Mouse (Mus musculus) liver, embryonic 13.5 days (tissue): ENCODE measurements around the gene Platr25. TPM values are rescaled to one million over a fixed set of nuclear protein-coding genes. Genes with fewer than 3 reads are reported as not detected.
"Not testable (repeated sequence)": the region's sequence is repeated elsewhere in the genome, so short reads cannot be mapped to it uniquely, and the experiment has no call there.

Experiments
- ATAC-seq: fragments of 200-750 bp; cut with Nextera tagmentation; 2 replicates; pipeline ENCODE4 v1.8.0; 2017; ENCODE audit warnings: low read depth, mild to moderate bottlenecking, moderate number of reproducible peaks, moderate library complexity
- DNase-seq: peaks from one replicate; pipeline ENCODE4 v3.0.0; 2022
- H3K27ac ChIP-seq: fragments of 300-500 bp; sonication (generic); 2 replicates; pipeline ENCODE4 v1.5.1; 2015; ENCODE audit warnings: moderate library complexity, mild to moderate bottlenecking, inconsistent platforms
- H3K27me3 ChIP-seq: fragments of 300-500 bp; sonication (generic); 2 replicates; pipeline ENCODE4 v1.6.1; 2015; ENCODE audit warnings: mild to moderate bottlenecking, inconsistent platforms
- H3K36me3 ChIP-seq: fragments of 300-500 bp; sonication (generic); 2 replicates; pipeline ENCODE4 v1.6.1; 2015; ENCODE audit warnings: mild to moderate bottlenecking, inconsistent platforms
- H3K4me1 ChIP-seq: fragments of 300-500 bp; sonication (generic); replicated peaks from 2 replicates; pipeline ENCODE4 v1.6.1; 2015; ENCODE audit warnings: inconsistent platforms
- H3K4me2 ChIP-seq: fragments of 300-500 bp; sonication (generic); 2 replicates; pipeline ENCODE4 v1.6.1; 2015; ENCODE audit warnings: inconsistent platforms, mild to moderate bottlenecking, moderate library complexity
- H3K4me3 ChIP-seq: fragments of 300-500 bp; sonication (generic); replicated peaks from 2 replicates; pipeline ENCODE4 v1.5.1; 2015; ENCODE audit warnings: mild to moderate bottlenecking, inconsistent platforms
- H3K9ac ChIP-seq: fragments of 300-500 bp; sonication (generic); 2 replicates; pipeline ENCODE4 v1.6.1; 2015; ENCODE audit warnings: mild to moderate bottlenecking, inconsistent platforms
- H3K9me3 ChIP-seq: fragments of 300-500 bp; sonication (generic); replicated peaks from 2 replicates; pipeline ENCODE4 v1.6.1; 2016; ENCODE audit warnings: inconsistent platforms
- WGBS: fragments of 180-500 bp; shearing (Covaris S2); methylation state at CpG from one replicate; pipeline ENCODE4 v1.1.7; 2015; ENCODE audit not compliant: insufficient replicate concordance; 5-methylcytosine and 5-hydroxymethylcytosine counted together
- polyA plus RNA-seq: library from polyadenylated mRNA; unstranded; fragments of >200 nt; fragmentation: Nextera tagmentation; extraction: Ambion mirVana; gene quantifications from 2 replicates; pipeline ENCODE4 v1.2.1, GENCODE M21; 2015

Gene Platr25
- polyA plus RNA-seq = 5.4 and 6.3 TPM in 2 replicates

DNA sequence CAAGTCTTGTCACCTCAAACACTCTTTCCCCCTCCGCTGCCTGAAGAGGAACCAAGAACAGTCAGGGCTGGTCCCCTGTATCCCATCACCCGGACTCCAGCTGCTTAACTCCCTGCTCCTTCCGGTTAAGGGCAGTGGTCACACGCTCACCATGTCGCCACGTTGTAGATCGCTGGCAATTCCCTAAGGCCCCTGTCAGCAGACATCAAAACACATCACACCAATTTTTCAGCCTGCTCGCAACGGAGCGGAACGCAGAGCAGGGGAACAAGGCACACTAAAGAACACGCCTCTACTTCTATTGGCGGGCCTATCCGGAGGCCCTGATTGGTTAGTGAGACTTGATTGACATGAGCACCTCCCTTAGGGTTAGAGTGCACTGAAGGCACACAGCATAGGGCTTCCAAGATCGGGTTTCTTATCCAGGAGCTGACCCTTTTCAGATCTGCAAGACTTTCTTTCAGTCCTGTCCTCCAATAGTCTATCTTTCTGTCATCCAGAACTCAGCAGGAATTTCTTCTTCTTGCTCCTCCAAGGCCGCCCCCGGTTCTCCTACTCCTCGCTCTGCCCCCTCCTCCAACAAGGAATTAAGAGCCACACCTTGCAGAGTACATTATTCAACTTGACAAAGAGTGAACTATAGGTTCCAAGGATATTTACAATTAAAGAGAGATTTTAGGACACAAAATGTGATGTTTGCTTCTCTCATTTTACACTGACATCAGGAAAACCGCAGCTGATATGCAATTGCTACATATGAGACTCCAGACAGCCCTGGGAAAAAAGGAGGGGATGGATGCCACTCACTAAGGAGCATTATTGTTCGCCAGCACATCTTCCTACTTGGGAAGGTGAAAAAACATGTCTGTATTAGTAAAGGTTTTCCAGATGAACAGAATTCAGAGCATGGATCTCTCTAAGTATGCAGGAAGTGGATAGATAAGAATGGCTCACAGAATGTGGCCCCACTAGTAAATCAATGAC lies at the start of gene Platr25:
Gene Platr25, minus strand, starts transcription at position 278 of the 984 bp plus-strand sequence.
- H3K9ac ChIP-seq = peak within 1 kb of the TSS; percentile 71
- 8% methylated on average over 20 of the region's 20 CpGs for WGBS
- peak; percentile 100 for ATAC-seq

GRCm38 (mm10) chr13:62807981-62808380 lies 47.5 kb upstream of the Platr25 start:
- H3K4me3 ChIP-seq, H3K27me3 ChIP-seq, H3K9me3 ChIP-seq, DNase-seq, ATAC-seq, H3K27ac ChIP-seq, H3K36me3 ChIP-seq, H3K4me1 ChIP-seq, H3K9ac ChIP-seq, H3K4me2 ChIP-seq: not testable (repeated sequence)
- 70% methylated on average over 6 of the region's 6 CpGs for WGBS

More for the DNA sequence above, at the start of gene Platr25:
- H3K4me1 ChIP-seq = peaks cover 11% of the 10 kb centered on the region
- DNase-seq = peak; percentile 79
- not testable (repeated sequence) for H3K27ac ChIP-seq, H3K27me3 ChIP-seq, H3K9me3 ChIP-seq, H3K36me3 ChIP-seq
- peak within 1 kb of the TSS; percentile 63 for H3K4me3 ChIP-seq
- peak within 1 kb of the TSS; percentile 72 for H3K4me2 ChIP-seq

DNA sequence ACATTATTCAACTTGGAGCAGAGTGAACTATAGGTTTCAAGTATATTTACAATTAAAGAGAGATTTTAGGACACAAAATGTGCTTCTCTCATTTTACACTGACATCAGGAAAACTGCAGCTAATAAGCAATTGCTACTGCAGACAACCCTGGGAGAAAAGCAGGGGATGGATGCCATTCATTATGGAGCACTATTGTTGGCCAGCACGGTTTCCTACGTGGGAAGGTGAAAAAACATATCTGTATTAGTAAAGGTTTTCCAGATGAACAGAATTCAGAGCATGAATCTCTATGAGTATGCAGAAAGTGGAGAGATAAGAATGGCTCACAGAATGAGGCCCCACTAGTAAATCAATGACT lies 25.6 kb upstream of the Platr25 start:
- peak overlapping the region; percentile 64 for H3K4me3 ChIP-seq
- peak overlapping the region; percentile 76 for H3K4me2 ChIP-seq
- not testable (repeated sequence) for H3K9me3 ChIP-seq, DNase-seq, ATAC-seq, H3K27ac ChIP-seq, H3K36me3 ChIP-seq, H3K27me3 ChIP-seq, H3K4me1 ChIP-seq
- peak overlapping the region; percentile 53; the same call in 1 of the 2 replicates for H3K9ac ChIP-seq
- 39% methylated on average over 2 of the region's 2 CpGs for WGBS

DNA sequence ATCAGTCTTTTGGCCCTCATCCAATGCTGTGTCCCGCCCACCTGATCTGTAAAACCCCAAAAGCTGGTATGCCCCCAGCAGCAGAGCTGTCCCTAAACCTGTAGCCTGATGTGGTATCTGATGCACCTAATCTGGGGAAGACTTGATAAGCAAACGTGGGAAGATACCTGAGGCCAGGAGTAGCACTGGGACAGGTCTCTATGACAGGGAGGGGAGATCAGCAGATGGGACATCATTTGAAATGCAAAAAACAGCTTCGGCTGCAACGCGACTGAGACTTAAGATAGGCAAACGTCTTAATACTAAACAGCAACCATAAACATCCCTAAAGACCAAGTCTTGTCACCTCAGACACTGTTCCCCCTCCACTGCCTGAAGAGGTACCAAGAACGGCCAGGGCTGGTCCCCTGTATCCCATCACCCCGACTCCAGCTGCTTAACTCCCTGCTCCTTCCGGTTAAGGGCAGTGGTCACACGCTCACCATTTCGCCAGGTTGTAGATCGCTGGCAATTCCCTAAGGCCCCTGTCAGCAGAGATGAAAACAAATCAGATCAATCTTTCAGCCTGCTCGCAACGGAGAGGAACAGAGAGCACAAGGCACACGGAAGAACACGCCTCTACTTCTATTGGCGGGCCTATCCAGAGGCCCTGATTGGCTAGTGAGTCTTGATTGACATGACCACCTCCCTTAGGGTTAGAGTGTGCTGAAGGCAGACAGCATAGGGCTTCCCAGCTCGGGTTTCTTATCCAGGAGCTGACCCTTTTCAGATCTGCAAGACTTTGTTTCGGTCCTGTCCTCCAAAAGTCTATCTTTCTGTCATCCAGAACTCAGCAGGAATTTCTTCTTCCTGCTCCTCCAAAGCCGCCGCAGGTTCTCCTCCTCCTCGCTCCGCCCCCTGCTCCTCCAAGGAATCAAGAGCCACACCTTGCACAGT lies 25.0 kb upstream of the Platr25 start, which contains the start of gene Gm5141:
Gene Gm5141, minus strand, starts transcription at position 610 of the 936 bp plus-strand sequence.
- H3K9me3 ChIP-seq, H3K27ac ChIP-seq, H3K27me3 ChIP-seq, H3K36me3 ChIP-seq, H3K4me1 ChIP-seq: not testable (repeated sequence)
- ATAC-seq = peak; percentile 100
- 6% methylated on average over 23 of the region's 23 CpGs for WGBS
- peak within 1 kb of the TSS; percentile 64 for H3K9ac ChIP-seq
- H3K4me3 ChIP-seq = peak within 1 kb of the TSS; percentile 64
- DNase-seq = peak; percentile 39
- peak within 1 kb of the TSS; percentile 76 for H3K4me2 ChIP-seq

- peak; percentile 10 for DNase-seq
- peaks cover 11% of the 10 kb centered on the region for H3K4me1 ChIP-seq
- not testable (repeated sequence) for H3K9me3 ChIP-seq, H3K27me3 ChIP-seq, H3K4me2 ChIP-seq, H3K36me3 ChIP-seq, H3K4me3 ChIP-seq, H3K9ac ChIP-seq, ATAC-seq, H3K27ac ChIP-seq
- WGBS = 46% methylated on average over 2 of the region's 2 CpGs
These were observed 3.3 kb upstream of the Platr25 start for GRCm38 (mm10) chr13:62763806-62764205.

GRCm38 (mm10) chr13:62733322-62733721 lies 27.2 kb downstream of the Platr25 start:
- Histone ChIP-seq H3K4me3 (no peak overlapping the region), H3K27me3 (no peaks in the 10 kb centered on the region), H3K9ac (no peak overlapping the region), H3K27ac (no peak overlapping the region), H3K4me1 (no peaks in the 10 kb centered on the region), H3K36me3 (no peaks in the 10 kb centered on the region), H3K9me3 (no peaks in the 10 kb centered on the region), H3K4me2 (no peak overlapping the region)
- ATAC-seq (no peak), DNase-seq (no peak)
- 80% methylated on average over 2 of the region's 2 CpGs for WGBS

GRCm38 (mm10) chr13:62712611-62713010 lies 47.9 kb downstream of the Platr25 start:
- not testable (repeated sequence) for H3K27me3 ChIP-seq, ATAC-seq, H3K27ac ChIP-seq, H3K9ac ChIP-seq, H3K4me1 ChIP-seq, H3K9me3 ChIP-seq, H3K4me2 ChIP-seq, H3K36me3 ChIP-seq, H3K4me3 ChIP-seq, DNase-seq
- 62% methylated on average over 8 of the region's 8 CpGs for WGBS

DNA sequence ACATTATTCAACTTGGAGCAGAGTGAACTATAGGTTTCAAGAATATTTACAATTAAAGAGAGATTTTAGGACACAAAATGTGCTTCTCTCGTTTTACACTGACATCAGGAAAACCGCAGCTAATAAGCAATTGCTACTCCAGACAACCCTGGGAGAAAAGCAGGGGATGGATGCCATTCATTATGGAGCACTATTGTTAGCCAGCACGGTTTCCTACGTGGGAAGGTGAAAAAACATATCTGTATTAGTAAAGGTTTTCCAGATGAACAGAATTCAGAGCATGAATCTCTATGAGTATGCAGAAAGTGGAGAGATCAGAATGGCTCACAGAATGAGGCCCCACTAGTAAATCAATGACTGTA lies 75.2 kb downstream of the Platr25 start:
- H3K27ac ChIP-seq, H3K36me3 ChIP-seq, ATAC-seq, DNase-seq, H3K27me3 ChIP-seq, H3K9me3 ChIP-seq: not testable (repeated sequence)
- peak overlapping the region; percentile 70 for H3K4me2 ChIP-seq
- 29% methylated on average over 4 of the region's 4 CpGs for WGBS
- H3K4me1 ChIP-seq = peaks cover 12% of the 10 kb centered on the region
- H3K4me3 ChIP-seq = peak overlapping the region; percentile 59
- peak overlapping the region; percentile 58 for H3K9ac ChIP-seq

DNA sequence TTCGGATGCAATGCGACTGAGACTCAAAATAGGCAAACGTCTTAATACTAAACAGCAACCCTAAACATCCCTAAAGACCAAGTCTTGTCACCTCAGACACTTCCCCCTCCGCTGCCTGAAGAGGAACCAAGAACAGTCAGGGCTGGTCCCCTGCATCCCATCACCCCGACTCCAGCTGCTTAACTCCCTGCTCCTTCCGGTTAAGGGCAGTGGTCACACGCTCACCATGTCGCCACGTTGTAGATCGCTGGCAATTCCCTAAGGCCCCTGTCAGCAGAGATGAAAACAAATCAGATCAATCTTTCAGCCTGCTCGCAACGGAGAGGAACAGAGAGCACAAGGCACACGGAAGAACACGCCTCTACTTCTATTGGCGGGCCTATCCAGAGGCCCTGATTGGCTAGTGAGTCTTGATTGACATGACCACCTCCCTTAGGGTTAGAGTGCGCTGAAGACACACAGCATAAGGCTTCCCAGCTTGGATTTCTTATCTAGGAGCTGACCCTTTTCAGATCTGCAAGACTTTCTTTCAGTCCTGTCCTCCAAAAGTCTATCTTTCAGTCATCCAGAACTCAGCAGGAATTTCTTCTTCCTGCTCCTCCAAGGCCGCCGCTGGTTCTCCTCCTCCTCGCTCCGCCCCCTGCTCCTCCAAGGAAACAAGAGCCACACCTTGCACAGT lies 75.8 kb downstream of the Platr25 start:
- H3K27me3 ChIP-seq, H3K36me3 ChIP-seq, H3K9me3 ChIP-seq, H3K27ac ChIP-seq: not testable (repeated sequence)
- Histone ChIP-seq H3K9ac (peak overlapping the region; percentile 58), H3K4me2 (peak overlapping the region; percentile 70), H3K4me3 (peak overlapping the region; percentile 59), H3K4me1 (peaks cover 12% of the 10 kb centered on the region)
- DNase-seq (peak; percentile 35), ATAC-seq (peak; percentile 100)
- WGBS = 2% methylated on average over 20 of the region's 20 CpGs

DNA sequence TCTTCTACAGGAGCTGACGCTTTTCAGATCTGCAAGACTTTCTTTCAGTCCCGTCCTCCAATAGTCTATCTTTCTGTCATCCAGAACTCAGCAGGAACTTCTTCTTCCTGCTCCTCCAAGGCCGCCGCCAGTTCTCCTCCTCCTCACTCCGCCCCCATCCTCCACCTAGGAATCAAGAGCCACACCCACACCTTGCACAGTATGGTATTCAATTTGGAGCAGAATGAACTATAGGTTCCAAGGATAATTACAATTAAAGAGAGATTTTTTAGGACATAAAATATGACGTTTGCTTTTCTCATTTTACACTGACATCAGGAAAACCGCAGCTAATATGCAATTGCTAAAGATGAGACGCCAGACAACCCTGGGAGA lies 107.2 kb downstream of the Platr25 start:
- Histone ChIP-seq H3K4me3 (peak overlapping the region; percentile 61), H3K9me3 (no peaks in the 10 kb centered on the region), H3K36me3 (no peaks in the 10 kb centered on the region), H3K27me3 (no peaks in the 10 kb centered on the region), H3K9ac (no peak overlapping the region), H3K4me1 (no peaks in the 10 kb centered on the region; the same call in 1 of the 2 replicates), H3K27ac (no peak overlapping the region), H3K4me2 (peak overlapping the region; percentile 68)
- WGBS = 15% methylated on average over 8 of the region's 8 CpGs
- DNase-seq (no peak), ATAC-seq (peak; percentile 80)
